Mouse (Mus musculus) heart, adult 8-10 months (tissue): ENCODE measurements around the gene Slc11a2. TPM values are rescaled to one million over a fixed set of nuclear protein-coding genes. Genes with fewer than 3 reads are reported as not detected.
A peak's percentile ranks its signal among the peaks of the same experiment; 100 is the strongest.

Source experiments
- DNase-seq: peaks from one replicate; pipeline ENCODE4 v3.0.0; 2022; ENCODE audit warnings: low spot score
- total RNA-seq, 4 experiments: library from RNA; stranded (reverse); gene quantifications; 2 replicates each; pipeline ENCODE4 v1.2.4; 2022

Slc11a2 gene
- total RNA-seq, result 10 to 100 TPM; 49.0 to 61.5 (median 51.9) TPM

DNA sequence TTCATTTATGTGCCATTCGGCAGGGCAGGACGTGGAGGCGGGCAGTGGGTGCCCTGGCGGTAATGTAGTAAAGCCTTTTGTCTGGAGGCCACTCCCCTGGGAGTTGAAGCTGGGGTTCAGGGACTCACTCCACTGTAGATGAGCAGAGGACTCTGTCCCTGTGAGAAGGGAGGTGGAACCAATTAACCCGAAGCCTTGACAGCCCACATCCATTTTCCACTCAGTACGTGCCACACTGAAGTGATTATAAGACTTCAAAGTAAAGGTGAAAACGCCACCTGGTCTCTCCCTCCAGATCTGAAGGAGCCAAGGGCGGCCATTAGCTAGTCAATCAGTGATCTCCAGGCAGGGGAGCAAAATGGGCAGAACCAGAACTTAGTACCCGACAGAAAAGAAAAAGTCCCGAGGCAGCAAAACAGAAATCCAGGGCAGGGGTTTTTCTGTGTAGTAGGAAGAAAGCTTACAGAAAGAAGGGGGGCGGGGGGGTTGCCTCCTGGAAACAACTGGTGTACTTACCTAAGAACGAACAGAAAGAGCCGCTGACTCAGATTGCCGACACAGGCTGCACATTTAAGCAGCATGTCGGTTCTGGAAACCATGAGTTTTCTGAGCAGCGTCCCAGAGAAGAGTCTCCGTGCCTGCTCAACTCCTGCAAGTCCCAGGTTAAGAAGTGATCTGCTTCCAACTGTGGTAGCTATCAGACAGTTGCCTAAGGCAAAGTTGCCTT, at the start of gene Slc11a2:
Gene Slc11a2, minus strand, starts transcription at position 677 of the 727 bp plus-strand sequence.
- DNase-seq, result no peak

DNA sequence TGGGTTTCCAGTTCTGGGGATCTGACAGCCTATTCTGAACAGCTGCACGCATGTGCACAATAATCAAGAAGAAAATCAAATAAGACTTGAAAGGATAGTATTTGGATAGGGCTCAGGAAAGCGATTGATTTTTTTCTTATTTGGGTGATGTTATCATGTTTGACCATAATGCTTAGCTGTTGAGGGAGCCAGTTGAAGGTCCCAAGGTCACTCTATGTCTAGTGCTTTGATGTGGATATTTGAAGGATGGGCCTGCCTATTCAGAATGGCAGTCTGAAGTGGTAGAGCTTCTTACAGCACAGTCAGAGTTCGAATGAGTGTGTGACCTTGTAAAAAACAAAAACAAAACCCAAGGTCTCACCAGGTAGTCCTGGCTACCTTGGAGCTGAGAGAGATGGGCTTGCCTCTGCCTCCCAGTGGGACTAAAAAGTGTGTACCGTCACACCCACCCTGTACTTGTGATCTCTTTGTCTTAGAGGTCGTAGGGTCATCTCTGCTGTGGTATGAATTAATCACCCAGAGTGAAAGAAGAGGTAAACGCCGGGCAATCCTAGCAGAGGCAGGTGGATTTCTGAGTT, 49.1 kb upstream of the Slc11a2 start:
- DNase-seq, result no peak

DNA sequence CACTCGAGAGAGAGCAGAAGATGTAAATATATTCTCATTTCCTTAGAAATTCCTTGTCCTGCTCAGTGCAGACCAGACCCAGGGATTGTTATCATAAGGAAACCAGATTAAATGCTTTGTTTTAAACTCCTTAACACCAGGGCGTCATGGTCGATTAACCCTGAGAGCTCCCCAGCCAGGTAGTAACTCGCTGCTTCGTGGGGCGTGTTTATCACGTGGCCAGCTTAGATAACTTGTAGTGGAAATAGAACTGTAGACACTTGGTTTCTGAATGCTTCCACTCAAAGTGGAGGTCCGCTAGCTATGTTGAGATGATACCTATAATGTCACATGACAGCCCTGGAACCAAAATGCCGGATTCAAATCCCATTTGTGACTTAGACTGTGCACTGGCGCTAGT, 45.2 kb upstream of the Slc11a2 start:
- no peak for DNase-seq

DNA sequence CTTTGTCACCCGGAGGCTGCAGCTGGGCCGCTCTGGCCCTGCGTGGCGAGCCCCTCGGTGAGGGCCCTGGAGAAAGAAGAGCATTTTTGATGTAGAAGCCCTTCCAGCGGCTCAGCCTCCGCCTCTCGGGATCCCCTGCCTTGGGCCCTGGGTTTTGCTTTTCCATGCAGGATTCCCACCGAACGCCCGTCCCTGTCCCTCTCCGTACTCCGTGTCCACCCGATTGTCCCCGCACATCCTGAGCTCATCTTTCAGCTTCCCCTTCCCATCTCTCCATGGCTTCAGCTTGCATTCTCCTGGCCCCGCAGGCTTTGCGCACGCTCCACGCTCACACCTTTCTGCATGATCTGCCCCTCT, 44.3 kb upstream of the Slc11a2 start:
- DNase-seq, result no peak

DNA sequence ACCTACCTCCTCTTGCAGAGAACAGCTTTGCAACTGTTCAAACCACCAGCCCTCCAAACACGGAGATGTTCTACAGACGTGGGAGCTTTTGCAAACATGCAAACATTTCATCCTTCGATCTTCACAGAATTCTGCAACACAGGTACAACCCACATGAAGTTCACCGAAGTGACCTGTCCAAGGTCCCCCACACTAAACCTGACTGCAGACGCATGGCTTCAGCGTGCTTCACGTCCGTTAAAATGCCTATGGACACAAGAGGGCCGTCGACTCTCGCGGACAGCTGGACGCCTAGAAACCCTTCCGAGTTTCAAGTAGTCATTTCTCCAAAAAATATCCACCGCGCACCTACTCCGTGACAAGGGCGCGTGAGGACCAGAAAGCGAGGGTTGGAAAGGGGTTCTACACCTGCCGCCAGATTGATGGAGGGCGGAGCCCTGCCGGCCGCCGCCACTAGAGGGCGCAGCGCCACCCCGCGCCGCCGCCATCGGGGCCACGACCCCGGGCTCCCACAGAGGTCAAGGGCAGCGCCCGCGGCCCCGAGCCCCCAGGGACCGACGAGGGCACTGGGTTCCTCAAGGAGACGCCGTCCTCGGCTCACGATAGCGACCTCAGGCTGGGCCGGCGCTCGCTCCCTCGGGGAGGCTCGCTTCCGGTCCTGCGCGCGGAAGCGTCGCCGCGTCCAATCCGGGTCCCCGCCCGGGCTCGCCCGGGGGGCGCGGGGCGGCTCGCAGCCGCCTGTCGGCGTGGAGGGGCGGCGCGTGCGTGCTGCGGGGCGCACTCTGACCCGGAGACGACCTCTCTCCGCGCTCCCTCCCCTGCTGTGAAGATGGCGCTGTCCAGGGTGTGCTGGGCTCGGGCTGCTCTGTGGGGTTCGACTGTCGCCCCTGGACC, 43.7 kb upstream of the Slc11a2 start, which contains the start of gene Letmd1:
Gene Letmd1, plus strand, starts transcription at position 729 of the 894 bp plus-strand sequence.
- DNase-seq, result peak; percentile 83

DNA sequence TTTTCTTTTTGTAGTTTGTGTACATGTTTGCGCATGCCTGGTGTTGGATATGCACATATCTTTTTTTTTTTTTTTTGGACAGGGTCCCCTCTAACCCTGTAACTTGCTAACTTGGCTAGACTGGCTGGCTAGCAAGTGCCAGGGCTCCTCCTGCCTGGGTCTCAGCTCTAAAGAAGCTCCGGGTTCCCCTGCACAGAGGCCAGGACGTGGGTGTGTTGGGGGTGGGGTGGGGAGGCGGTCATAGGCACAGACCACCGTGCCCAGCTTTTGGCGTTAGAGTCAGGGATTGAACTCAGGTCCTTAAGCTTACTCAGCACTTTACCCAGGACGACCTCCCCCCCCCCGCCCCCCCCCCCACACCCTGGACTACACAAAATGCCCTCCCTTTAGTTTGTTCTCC, 42.9 kb upstream of the Slc11a2 start:
- no peak for DNase-seq

DNA sequence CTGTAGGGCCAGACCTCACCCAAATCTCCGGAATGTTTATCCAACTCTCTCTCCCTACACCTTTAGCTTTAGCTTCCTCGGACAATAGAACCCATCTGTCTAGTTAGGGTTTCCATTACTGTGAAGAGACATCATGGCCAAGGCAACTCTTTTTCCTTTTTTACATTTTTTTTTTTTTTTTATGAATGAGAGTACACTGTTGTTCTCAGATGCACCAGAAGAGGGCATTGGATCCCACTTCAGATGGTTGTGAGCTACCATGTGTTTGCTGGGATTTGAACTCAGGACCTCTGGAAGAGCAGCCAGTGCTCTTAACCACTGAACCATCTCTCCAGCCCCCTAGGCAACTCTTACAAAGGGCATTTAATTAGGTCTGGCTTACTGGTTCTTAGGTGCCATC, 40.6 kb upstream of the Slc11a2 start:
- DNase-seq, result no peak

DNA sequence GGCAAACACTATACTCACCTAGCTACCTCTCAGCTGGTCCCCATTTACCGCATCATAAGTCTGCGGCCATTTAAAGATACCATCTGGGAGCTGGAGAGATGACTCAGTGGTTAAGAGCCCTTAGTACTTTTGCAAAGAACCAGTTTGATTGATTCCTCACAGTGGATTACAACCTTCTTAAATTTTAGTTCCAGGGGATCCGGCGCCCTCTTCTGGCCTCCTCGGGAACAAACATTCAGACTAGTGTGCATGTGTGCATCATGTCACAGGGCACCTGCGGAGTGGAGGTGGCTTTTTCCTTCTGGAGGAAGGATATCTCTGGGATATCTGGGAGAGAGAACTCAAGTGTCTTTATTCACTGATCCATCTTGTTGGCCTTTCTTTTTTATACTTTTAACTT, 38.8 kb upstream of the Slc11a2 start:
- DNase-seq, result no peak

DNA sequence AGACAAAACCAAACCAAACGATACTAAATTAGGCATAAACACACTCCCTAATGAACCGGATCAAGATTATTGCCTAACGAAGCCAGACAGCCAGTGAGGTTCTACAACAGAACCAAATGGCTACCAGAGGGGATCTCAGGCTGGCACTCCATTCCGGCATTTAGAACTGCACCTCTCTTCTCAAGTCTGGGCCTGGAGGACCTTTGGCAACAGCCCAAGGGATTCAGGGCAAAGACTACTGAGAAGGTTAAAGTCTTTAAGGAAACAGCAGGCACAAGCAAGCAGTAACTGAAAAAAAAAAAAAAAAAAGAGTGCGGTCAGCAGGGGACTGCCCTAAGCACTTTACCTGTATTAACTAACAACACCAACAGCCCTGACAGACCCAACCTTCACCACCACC, 37.2 kb upstream of the Slc11a2 start:
- no peak for DNase-seq

DNA sequence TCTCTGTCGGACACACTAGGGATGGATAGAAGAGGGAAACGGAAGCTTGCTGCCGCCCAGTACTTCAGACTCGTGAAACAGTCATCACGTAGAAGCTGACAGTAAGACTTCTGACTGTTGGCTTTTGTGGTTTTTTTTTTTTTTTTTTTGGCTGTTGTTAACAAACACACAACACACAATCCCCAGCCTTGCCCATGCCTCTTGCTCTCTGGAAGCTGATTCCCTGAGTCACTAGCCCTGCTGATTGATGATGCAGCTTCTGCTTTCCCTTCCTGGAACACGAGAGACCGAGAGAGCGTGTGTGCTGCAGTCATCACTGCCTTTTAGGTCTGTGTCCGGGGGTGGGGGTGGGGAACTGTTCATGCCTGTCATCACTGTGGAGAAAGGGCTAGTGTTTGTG, 36.8 kb upstream of the Slc11a2 start:
- no peak for DNase-seq

DNA sequence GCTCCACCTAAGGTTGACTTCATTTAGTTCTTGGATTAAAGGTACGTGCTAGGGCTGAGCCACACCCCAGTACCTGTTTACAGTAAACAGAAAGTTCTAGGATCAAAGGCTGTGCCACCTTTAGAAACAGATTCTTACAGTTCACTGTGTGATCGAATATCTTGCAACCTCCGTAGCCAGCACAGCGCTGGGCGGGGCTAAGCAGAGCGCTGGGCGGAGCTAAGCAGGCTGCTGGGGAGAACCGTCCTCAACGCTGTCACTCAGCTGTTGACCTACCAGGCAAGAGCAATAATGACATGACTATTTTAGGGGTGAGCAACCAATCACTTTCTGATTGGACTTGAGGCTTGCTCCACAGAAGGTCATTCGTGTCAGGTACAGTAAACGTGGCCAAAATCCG, 36.1 kb upstream of the Slc11a2 start:
- DNase-seq, result no peak

DNA sequence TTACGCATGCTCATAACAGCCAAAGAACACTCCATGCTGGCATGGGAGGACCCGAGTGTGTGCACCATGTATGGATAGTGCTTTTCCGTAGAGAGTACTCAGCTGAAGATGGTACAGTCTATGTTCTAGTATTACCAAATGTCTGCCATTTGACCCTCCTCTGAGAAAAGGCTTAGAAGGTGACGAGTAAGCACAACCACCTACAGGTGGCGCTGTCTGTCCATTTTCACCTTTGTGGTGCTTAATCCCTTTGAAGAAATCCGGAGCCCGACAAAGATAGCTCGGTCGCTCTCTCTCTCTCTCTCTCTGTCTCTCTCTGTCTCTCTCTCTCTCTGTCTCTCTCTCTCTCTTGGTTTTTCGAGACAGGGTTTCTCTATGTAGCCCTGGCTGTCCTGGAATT, 33.2 kb upstream of the Slc11a2 start:
- no peak for DNase-seq

DNA sequence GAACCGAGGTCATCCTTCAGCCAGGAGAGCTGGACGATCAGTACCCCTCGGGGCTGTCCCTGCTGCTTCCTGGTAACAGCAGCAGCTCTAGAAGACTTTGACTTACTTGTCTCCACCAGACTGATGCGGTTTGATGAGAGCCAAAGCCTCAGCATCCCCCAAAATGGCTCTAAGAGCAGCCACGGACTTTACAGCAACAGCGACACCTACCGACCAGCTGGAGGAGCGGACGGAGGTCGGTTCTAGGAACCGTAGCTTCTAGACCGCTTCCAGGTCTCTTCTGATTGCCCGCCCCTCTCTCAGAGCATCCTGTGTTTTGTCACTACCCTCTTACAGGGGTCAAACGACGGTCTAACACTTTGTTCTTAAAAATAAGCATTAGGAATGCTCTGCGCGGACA, 32.5 kb upstream of the Slc11a2 start:
- peak; percentile 48 for DNase-seq

DNA sequence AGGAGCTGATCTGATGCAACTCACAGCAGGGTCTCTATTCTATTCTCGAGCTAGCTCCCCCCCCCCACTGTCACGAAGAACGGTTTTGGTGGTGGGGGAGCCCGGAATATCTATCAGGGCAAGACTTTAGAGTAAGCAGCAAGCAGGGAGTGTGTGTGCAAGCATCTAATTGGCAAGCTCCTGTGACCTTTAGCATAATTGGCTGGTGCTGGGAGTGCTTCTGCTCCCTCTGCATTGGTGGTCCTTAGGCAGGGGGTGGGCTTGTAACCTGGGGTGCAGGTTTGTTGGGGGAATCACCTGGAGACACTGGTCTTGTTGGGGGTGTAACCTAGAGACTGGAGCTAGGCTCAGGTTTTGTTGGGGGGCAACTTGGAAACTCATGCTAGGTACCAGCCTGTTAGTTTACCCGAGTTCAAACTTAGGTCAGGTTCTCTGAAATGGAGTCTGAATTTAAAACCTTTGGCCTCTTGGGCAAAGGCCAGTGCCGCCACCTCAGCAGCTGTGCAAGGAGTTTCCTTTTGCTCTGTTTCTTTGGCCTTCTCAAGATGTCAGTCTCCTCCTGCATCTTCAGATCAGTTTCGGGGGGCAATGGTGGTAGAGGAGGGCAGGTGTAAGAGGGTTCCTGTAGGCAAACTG, 31.6 kb upstream of the Slc11a2 start:
- no peak for DNase-seq

DNA sequence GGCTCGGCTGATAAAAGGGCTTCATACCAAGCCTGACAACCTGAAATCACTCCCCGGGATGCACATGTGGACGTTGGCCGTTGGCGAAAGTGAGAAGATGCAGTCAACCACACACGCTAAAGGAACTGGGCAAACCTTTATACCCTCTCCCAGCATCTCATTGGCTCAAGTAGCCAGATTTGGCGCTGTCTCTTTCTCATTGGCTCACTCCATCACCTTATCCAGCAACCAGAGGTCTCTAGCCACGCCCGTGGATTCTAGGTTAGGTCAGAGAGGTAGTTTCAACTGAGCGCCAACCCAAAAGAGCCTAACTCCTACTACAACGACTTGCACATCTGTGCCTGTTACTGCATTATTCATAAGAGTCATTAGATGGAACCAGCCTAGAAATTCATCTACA, 27.6 kb upstream of the Slc11a2 start:
- no peak for DNase-seq

DNA sequence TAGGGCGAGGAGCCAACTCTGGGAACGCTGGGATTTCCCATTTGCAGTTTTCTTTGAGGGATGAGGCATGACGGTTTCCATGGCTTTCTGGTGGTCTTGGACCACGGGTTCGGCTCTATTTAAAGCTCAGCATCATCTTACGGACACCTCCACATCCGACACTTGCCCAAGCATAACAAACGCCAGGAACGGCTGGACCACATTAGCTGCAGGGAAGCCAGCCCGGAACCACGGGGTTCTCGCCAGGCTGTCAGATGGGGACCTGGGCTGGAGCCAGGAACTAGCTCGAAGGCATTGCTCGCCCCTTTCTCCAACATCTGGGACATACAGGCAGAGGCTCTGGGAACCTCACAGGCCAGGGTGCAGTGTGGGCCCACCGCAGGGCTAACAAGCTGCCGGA, 26.4 kb upstream of the Slc11a2 start:
- peak; percentile 47 for DNase-seq

DNA sequence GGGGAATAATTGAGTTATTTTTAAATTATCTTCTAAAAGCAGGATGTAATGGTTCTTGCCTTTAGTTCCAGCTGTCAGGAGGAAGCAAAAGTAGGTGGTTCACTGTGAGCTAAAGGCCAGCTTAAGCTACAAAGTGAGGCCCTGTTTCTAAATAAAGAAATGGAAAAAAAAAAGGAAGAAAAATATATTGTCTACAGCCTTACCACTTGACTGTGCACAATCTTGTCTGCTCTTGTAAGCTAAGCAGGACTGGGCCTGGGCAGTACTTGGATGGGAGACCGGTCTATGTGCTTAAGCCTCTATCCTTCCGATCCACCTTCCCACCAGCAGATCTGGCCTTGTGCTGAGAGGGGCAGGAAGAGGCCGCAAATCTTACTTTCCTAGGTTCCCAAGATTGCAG, 24.6 kb upstream of the Slc11a2 start:
- no peak for DNase-seq

DNA sequence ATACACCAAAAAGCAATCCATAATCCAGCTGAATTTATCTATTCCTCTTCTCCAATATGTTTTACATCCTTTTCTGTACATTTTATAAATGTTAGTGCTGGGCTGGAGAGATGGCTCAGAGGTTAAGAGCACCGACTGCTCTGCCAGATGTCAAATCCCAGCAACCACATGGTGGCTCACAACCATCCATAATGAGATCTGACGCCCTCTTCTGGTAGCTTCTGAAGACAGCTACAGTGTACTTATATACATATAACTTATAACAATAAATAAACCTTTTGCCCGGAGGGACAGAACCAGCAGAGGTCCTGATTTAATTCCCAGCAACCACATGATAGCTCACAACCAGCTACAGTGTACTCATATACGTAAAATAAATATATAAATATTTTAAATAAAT, 23.7 kb upstream of the Slc11a2 start:
- no peak for DNase-seq

DNA sequence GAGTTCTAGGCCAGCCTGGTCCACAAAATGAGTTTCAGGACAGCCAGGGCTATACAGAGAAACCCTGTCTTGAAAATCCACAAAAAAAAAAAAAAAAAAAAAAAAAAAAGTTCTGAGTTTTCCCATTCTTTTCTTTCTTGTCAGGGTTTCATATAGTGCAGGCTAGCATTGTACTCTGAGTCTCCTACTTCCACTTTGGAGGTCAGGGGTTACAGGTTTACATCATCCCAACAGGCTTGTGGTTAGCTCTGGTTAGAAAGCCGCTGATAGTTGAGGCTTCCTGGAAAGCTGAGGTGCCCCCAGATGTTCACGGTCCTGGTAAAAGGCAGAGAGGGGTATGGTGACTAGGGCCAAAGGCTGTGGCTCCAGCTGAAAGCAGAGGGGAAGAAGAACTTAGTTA, 22.0 kb upstream of the Slc11a2 start:
- no peak for DNase-seq

DNA sequence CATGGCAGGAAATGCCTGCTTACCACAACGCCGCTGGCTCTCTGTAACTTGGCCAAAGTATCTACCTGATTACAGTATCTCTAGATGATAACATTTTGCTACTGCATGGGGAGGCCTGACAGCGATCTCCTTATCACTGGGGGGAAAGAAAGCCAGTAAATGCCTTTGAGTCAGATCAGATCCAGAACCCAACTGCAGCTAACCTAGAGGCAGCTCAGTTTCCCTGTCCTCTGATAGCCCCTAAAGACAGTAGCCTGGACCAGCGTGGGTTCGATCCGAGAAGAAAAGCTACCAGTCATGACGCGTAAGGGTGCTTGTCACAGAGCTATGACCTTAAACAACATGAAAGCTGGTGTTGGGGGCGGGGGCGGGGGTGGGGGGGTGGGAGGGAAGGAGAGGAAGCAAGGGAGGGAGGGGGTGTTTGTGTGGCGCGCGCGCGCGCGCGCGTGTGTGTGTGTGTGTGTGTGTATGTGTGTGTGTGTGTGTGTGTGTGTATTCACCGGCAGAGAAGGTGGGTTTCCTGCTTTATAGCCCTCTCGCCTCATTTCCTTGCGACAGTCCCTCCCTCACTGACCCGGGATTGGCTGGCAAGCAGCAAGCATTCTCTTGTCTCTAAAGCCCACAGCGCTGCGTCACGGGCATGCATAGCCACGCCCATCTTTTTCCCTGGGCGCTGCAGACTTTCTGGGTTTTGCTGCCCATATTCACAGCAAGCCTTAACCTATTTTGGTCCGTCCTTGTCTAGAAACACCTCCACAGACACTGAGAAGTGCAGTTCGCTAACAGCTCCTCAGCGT, 18.5 kb upstream of the Slc11a2 start:
- peak; percentile 83 for DNase-seq

DNA sequence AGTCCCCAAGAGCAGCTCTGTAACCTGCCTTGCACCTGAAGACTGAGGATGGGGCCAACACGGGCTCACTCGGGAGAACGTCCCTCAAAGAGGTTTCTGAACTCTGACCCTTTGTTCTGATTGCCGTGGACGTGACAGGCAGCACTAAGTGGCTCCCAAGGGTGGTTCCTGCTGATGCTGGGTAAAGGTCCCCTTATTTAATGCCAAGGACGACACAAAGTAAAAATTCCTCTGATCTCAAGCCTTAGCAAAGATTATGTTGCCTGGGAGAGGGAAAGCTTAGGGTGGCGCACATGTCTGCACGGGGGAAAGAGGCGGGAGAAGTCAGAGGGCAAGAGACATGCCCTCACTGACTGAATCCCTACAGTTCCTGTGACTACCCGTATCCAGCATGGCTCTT, 11.6 kb upstream of the Slc11a2 start:
- no peak for DNase-seq
